Mouse (Mus musculus): ENCODE results near the gene Kcna7. TPM values are rescaled to one million over a fixed set of nuclear protein-coding genes. Genes with fewer than 3 reads are reported as not detected.
A peak's percentile ranks its signal among the peaks of the same experiment; 100 is the strongest.

Gene Kcna7
- polyA plus RNA-seq, 1 experiment from 2014 or later, result 0.34 TPM

DNA sequence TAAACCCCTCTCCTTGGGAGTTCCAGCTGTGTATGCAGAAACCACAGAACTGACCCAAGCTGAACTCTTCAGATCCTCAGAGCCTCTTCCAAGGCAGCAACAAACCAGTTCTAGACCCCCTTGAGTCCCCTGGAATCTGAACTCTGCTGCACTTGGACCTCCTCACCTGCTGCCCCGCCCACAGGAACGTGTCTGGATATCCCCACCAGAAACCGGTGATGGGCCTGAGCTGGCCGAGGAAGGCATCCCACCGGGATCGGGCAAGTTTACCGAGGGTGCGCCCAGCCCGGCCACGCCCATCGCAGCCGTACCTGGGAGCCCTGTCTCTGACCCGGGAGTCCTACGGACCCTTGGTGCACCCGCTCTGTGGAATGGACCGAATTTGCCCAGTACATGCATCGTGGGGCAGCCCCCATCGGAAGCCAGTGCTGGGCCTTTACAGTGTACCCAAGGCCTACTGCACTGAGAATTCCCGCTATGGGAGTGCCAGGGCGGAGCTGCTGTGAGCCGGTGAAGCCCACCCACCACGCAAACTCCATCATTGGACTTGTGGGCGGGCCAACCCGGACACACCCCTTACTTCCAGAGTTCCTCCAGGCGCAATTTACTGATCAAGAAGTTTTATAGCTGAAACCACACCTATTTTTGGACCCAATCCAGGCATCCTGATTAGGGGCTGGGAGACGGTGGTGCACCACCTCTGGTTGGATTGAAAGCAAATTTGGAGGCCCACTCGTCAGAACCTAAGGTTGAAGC lies 14.6 kb downstream of the Kcna7 start:
- no peak for DNase-seq (ENCODE audit: low spot score)

DNA sequence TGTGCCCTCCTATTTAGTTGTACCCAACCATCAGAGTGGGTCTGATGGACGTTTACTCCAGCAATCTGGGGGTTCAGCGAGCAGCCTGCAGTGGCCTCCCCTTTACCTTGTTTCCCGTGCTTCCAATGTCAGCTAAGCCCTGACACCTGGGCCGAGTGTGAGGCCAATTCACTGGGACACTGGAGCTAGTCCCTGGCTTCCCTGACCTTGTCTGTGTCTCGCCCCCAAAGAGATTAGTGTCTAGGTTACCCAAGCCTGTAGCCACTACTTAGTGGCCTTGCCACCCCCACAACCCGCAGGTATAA lies 15.1 kb downstream of the Kcna7 start, which contains the start of gene Lhb:
Gene Lhb, plus strand, starts transcription at position 206 of the 305 bp plus-strand sequence.
- DNase-seq (ENCODE audit: low spot score), result no peak

DNA sequence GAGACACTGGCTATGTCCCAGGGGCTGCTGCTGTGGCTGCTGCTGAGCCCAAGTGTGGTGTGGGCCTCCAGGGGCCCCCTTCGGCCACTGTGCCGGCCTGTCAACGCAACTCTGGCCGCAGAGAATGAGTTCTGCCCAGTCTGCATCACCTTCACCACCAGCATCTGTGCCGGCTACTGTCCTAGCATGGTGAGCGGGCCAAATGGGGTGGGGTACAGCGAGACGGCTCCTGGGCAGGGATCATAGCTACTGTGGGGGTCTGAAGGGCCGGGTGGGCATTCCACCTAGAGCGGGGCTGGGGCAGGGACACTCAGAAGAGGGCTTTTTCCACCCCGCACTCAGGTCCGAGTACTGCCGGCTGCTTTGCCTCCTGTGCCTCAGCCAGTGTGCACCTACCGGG lies 15.7 kb downstream of the Kcna7 start:
- no peak for DNase-seq (ENCODE audit: low spot score)

DNA sequence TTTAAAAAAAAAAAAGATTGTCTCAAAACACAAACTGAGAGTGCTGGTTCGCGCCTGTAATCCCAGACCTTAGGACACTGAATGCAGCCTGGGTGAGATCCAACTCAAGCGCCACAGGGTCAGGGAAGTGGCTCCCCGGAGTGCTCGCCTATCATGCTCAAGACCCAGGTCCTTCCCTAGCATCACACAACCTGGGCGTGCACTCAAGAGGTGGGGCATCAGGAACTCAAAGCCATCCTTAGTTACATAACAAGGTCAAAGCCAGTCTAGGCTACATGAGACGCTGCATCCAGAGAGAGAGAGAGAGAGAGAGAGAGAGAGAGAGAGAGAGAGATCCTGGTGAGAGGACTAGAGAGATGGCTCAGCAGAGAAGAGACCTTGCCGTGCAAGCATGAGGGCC lies 21.1 kb downstream of the Kcna7 start:
- no peak for DNase-seq (ENCODE audit: low spot score)

- DNase-seq (ENCODE audit: low spot score), result no peak
These were observed 28.4 kb downstream of the Kcna7 start for GRCm38 (mm10) chr7:45433835-45434202.

- DNase-seq (ENCODE audit: low spot score), result peak; percentile 100
These were observed 29.0 kb downstream of the Kcna7 start, which contains the start of gene Gys1 for GRCm38 (mm10) chr7:45434203-45435015. TSS of gene Gys1 (plus strand) at chr7:45434844.

DNA sequence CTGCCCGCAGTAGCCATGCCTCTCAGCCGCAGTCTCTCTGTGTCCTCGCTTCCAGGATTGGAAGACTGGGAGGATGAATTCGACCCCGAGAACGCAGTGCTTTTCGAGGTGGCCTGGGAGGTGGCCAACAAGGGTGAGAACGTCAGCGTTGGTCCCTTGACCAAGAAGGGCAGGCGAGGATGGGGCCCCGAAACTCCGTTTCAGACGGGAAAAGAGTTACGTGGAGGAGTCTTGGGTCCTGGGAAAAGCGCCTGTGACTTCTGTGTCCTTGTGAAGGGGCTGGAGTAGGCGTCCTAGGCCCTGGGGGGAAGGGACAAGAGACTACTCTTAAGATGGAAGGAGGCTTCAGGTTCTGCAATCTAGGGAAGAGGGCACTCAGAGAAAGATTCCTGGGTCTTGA lies 29.6 kb downstream of the Kcna7 start:
- no peak for DNase-seq (ENCODE audit: low spot score)

DNA sequence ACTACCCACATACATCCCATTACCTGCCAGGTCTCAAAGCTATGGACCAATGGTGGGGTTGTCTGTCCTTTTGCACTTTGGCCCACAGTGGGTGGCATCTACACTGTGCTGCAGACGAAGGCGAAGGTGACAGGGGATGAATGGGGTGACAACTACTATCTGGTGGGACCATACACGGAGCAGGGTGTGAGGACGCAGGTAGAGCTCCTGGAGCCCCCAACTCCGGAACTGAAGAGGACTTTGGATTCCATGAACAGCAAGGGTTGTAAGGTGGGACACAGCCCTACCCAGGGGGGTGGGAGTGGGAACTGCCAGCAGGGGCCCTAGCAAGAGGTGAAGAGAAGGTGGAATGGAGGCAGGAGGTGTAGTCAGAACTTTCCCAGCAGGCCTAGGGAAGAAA lies 31.0 kb downstream of the Kcna7 start:
- no peak for DNase-seq (ENCODE audit: low spot score)

DNA sequence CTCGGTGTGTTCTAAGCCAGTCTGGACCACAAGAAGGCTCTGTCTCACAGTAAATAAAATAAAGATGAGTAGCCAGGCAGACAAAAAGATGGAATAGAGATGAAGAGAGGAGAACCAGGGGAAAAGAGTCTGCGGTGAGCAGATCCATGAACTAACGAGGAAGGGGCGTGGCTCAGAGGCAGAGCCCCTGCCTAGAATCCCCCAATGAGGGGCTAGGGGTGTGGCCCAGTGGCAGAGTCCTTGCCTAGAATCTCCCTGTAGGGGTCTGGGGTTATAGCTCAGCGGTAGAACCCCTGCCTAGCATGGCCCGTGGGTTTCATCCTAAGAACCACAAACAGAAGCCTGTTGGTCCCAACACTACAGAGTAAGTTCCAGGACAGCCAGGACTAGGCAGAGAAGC lies 31.6 kb downstream of the Kcna7 start:
- no peak for DNase-seq (ENCODE audit: low spot score)

- peak; percentile 13 for DNase-seq (ENCODE audit: low spot score)
These were observed 32.2 kb downstream of the Kcna7 start, which contains the start of gene Ruvbl2 for GRCm38 (mm10) chr7:45437521-45438276. TSS of gene Ruvbl2 (minus strand) at chr7:45438096.

- no peak for DNase-seq (ENCODE audit: low spot score)
These were observed 38.3 kb downstream of the Kcna7 start for GRCm38 (mm10) chr7:45443526-45444420.

DNA sequence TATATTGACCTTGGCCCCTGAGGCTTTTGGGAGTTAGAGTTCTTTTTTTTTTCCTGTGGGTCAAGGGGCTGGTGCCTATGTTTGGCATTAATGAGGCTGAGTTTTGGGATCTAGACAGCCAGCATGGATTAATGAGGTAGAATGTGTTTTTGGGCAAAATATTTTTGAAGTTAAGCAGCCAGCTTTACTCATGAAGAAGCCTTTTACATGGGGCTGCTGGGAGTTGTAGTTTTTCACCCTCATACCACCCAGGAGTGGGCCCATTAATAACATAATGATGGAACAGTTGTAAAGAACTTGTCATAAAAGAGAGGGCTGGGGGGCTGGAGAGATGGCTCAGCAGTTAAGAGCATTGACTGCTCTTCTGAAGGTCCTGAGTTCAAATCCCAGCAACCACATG lies 41.1 kb downstream of the Kcna7 start:
- DNase-seq (ENCODE audit: low spot score), result no peak

- peak; percentile 33 for DNase-seq (ENCODE audit: low spot score)
These were observed 42.0 kb downstream of the Kcna7 start for GRCm38 (mm10) chr7:45447325-45447990.

GRCm38 (mm10) chr7:45449974-45450373 lies 44.5 kb downstream of the Kcna7 start:
- no peak for DNase-seq (ENCODE audit: low spot score)

DNA sequence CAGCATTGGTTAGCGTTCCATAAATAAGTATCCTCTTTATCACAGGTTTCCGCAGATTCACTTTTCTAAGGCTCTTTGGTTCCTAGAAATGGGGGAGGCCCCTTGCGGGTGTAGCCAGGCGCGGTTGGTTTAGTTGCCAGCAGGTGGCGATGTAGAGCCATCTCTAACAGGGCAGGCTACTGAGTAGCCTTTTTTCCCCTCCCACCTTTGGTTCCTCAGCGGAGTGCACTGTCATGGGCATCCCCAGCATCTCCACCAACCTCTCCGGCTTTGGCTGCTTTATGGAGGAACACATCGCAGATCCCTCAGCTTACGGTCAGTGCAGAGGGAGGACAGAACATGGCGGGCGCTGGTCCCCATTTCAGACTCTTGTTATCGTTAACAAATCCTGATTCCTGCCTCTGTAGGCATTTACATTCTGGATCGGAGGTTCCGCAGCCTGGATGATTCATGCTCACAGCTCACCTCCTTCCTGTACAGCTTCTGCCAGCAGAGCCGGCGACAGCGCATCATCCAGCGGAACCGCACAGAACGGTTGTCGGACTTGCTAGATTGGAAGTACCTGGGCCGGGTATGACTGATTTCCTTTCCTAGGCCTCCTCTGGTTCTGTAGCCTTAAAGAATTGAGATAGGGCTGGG lies 46.0 kb downstream of the Kcna7 start:
- peak; percentile 83 for DNase-seq (ENCODE audit: low spot score)

- DNase-seq (ENCODE audit: low spot score), result no peak
These were observed 49.5 kb downstream of the Kcna7 start for GRCm38 (mm10) chr7:45454971-45455370.

DNA sequence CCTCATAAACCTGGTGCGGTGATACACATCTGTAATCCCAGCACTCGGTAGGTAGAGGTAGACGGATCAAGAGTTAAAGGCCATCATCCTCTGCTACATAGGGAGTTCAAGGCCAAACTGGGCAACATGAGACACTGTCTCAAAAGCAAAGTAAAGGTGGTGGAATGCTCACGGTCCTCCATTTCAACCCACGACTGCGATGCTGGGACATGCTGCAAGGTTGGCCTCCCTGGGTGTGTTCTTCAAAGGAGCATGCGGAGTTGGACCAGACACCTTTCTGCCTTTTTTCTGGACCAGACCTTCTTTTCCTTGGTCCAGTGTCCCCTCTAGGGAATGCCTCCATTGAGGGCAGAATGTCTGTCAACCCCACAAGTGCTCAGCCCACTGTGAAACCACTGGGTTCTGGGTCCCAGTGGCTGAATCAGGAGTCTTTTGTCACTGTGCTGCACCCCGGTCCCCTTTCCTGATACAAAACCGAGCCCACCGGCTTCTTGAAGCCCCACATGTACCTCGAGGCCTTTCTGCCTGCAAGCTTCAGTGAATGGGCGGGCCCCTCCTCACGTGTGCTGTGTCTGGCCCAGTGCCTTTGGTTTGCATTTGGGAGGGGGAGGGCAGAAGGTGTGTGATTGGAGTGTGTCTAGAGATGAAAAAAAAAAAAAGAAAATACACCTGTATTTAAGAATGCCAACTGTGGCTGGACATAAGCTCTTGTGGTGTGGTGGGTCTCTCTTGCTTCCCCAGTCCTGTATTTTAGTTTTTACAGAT lies 50.7 kb downstream of the Kcna7 start:
- DNase-seq (ENCODE audit: low spot score), result no peak

DNA sequence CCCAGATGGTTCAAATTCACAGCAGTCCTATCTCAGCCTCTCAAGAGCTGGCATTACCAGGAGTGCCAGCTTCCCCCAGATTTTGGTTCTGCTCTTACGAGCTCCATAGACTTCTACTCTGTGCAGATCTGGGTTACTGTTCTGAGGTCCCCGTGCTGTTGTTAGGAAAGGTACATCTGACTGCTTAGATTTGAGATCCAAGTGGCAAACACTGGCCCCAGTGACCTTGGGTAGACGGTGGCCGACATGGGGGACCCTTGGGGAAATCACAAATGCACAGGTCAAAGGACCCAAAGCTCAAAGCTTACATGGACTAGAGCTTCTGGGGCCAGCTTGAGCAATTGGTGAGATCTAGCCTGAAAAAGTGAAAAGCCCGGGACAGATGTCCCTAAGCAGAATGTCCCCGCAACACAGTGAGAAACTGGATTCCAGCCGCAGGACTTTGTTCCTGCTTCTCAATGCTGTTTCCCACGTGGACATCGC lies 51.3 kb downstream of the Kcna7 start:
- DNase-seq (ENCODE audit: low spot score), result no peak
